Mouse (Mus musculus) CH12.LX (cell line): Measurements from ENCODE around the gene Osbpl11.

Experiments
- CTCF ChIP-seq, 2 experiments: IDR thresholded peaks in 1 of 2; conservative IDR thresholded peaks in 1 of 2; 2 replicates each; pipeline ENCODE4 v1.5.1; 2011 to 2012; ENCODE audit warnings: low read depth in 2 of 2, low read length in 2 of 2, improper control_type of control experiment in 1 of 2, inconsistent platforms in 1 of 2, mild to moderate bottlenecking in 1 of 2, moderate library complexity in 1 of 2
- E2F4 ChIP-seq: IDR thresholded peaks from 2 replicates; pipeline ENCODE4 v1.6.1; 2011; ENCODE audit warnings: low read depth, low read length, improper control_type of control experiment; ENCODE audit not compliant: insufficient replicate concordance
- EP300 ChIP-seq: IDR thresholded peaks from 2 replicates; pipeline ENCODE4 v1.6.1; 2011; ENCODE audit warnings: low read length, improper control_type of control experiment
- ETS1 ChIP-seq: conservative IDR thresholded peaks from 2 replicates; pipeline ENCODE4 v1.6.1; 2012; ENCODE audit warnings: low read depth, mild to moderate bottlenecking, inconsistent platforms, low read length, improper control_type of control experiment, moderate library complexity
- GABPA ChIP-seq: IDR thresholded peaks from 2 replicates; pipeline ENCODE4 v1.6.1; 2012; ENCODE audit warnings: low read depth, low read length, improper control_type of control experiment, inconsistent platforms; ENCODE audit not compliant: insufficient replicate concordance
- NRF1 ChIP-seq: IDR thresholded peaks from 2 replicates; pipeline ENCODE4 v1.6.1; 2014; ENCODE audit warnings: low read depth, mild to moderate bottlenecking, inconsistent platforms, low read length, improper control_type of control experiment, moderate library complexity
- POLR2A ChIP-seq: IDR thresholded peaks from 2 replicates; pipeline ENCODE4 v1.6.1; 2011; ENCODE audit warnings: low read depth, mild to moderate bottlenecking, improper control_type of control experiment, low read length
- ZC3H11A ChIP-seq: IDR thresholded peaks from 2 replicates; pipeline ENCODE4 v1.6.1; 2012; ENCODE audit warnings: low read depth, mild to moderate bottlenecking, inconsistent platforms, low read length, improper control_type of control experiment

DNA sequence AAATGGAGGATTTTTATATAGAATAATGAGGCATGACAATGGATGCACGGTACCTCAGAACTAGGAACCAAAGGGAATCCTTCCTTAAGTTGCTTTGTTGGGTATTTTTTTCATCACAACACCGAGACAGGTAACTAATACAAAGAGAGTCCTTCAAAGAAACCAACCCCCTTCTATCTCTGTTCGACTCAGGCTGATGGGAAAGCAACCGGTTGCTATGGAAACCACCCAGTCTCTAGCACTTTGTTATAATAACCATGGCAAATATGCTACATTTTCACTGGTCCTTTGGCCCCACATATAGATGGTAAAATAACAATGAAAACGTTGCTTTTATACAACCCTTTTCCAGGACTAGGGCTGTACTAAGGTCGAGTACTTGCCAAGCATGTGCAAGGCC is 13.1 kb upstream of the Osbpl11 start:
- TF ChIP-seq E2F4 (no peak), POLR2A (no peak), NRF1 (no peak), GABPA (no peak), ZC3H11A (no peak), CTCF (conservative IDR thresholded peaks at IDR 0.05 in 1 of 2, IDR thresholded peaks at IDR 0.05 in 1 of 2; ENCODE audit: low read depth in 2 of 2, low read length in 2 of 2) (no peak), EP300 (no peak), ETS1 (no peak)
